Mouse (Mus musculus) heart, adult 2 months (tissue): ENCODE results near the gene Ylpm1. TPM values are rescaled to one million over a fixed set of nuclear protein-coding genes. Genes with fewer than 3 reads are reported as not detected.

Experiments
- DNase-seq, 2 experiments: peaks; one replicate each; pipeline ENCODE4 v3.0.0; 2021
- H3K27ac ChIP-seq: fragments of 200-600 bp; 2 replicates; pipeline ENCODE4 v1.8.1; 2022
- H3K27me3 ChIP-seq: fragments of 200-500 bp; 2 replicates; pipeline ENCODE4 v1.6.1; 2012; ENCODE audit warnings: mild to moderate bottlenecking, low read length, inconsistent platforms, mixed read lengths; ENCODE audit not compliant: control insufficient read depth, insufficient read depth
- H3K36me3 ChIP-seq: fragments of 200-500 bp; 2 replicates; pipeline ENCODE4 v1.6.1; 2012; ENCODE audit warnings: low read length, inconsistent platforms; ENCODE audit not compliant: control insufficient read depth, insufficient read depth
- H3K4me1 ChIP-seq: fragments of 200-500 bp; 2 replicates; pipeline ENCODE4 v1.6.1; 2011; ENCODE audit warnings: low read length; ENCODE audit not compliant: control insufficient read depth, insufficient read depth
- H3K4me3 ChIP-seq: fragments of 200-600 bp; 2 replicates; pipeline ENCODE4 v1.8.1; 2022
- H3K79me2 ChIP-seq: fragments of 200-500 bp; replicated peaks from 2 replicates; pipeline ENCODE4 v1.6.1; 2012; ENCODE audit warnings: mild to moderate bottlenecking, inconsistent platforms, low read length, moderate library complexity, mixed read lengths; ENCODE audit not compliant: control insufficient read depth, insufficient read depth
- H3K9ac ChIP-seq: fragments of 200-500 bp; 2 replicates; pipeline ENCODE4 v1.6.1; 2012; ENCODE audit warnings: low read depth, mild to moderate bottlenecking, control low read depth, inconsistent platforms, low read length, mixed read lengths
- CTCF ChIP-seq: fragments of 200-600 bp; IDR thresholded peaks from 2 replicates; pipeline ENCODE4 v1.8.1; 2022; ENCODE audit warnings: antibody characterized with exemption, mild to moderate bottlenecking, moderate library complexity
- EP300 ChIP-seq: fragments of 200-500 bp; IDR thresholded peaks from 2 replicates; pipeline ENCODE4 v1.6.1; 2011; ENCODE audit warnings: low read depth, low read length, control low read depth; ENCODE audit not compliant: insufficient read depth
- POLR2A ChIP-seq: fragments of 200-500 bp; IDR thresholded peaks from 2 replicates; pipeline ENCODE4 v1.6.1; 2011; ENCODE audit warnings: mild to moderate bottlenecking, low read depth, low read length, control low read depth; ENCODE audit not compliant: insufficient read depth
- WGBS: fragments of 180-500 bp; shearing (Covaris S2); methylation state at CpG from one replicate; pipeline ENCODE4 v1.1.7; 2018; 5-methylcytosine and 5-hydroxymethylcytosine counted together
- intact Hi-C: fragments of 180-260 bp; cut with DNase I; formaldehyde crosslinking; loops from one replicate; pipeline ENCODE4 v1.15.1; 2025
- polyA plus RNA-seq: library from polyadenylated mRNA; depleted of rRNA; stranded (reverse); fragments of >200 nt; gene quantifications from 2 replicates; pipeline ENCODE4 v1.2.3, GENCODE M21; 2012
- total RNA-seq, 2 experiments: library from RNA; stranded (reverse); gene quantifications; 2 replicates each; pipeline ENCODE4 v1.2.3; 2021

Gene Ylpm1
- total and polyA plus RNA-seq, 3 experiments: 9.3 to 26.8 (median 26.7) TPM

GRCm38 (mm10) chr12:85084257-85084656, 88.1 kb downstream of the Ylpm1 start:
- DNase-seq: no peak
- no peaks in the 10 kb centered on the region for H3K79me2 ChIP-seq
- no peaks in the 10 kb centered on the region for H3K27me3 ChIP-seq
- no peaks in the 10 kb centered on the region for H3K4me1 ChIP-seq
- H3K36me3 ChIP-seq: no peaks in the 10 kb centered on the region
- 53% methylated on average over 2 of the region's 2 CpGs for WGBS
- no peak overlapping the region for H3K4me3 ChIP-seq
- H3K27ac ChIP-seq: no peak overlapping the region
- intact Hi-C loops: no loop called here
- TF ChIP-seq CTCF: no peak
- no peak for TF ChIP-seq POLR2A
- TF ChIP-seq EP300: no peak
- H3K9ac ChIP-seq: no peak overlapping the region

GRCm38 (mm10) chr12:85084941-85085340, 88.8 kb downstream of the Ylpm1 start:
- H3K4me3 ChIP-seq: no peak overlapping the region
- no peaks in the 10 kb centered on the region for H3K36me3 ChIP-seq
- DNase-seq: no peak
- intact Hi-C loops: no loop called here
- H3K4me1 ChIP-seq: no peaks in the 10 kb centered on the region
- H3K9ac ChIP-seq: no peak overlapping the region
- no peak overlapping the region for H3K27ac ChIP-seq
- H3K79me2 ChIP-seq: no peaks in the 10 kb centered on the region
- WGBS: 66% methylated on average over 4 of the region's 4 CpGs
- no peaks in the 10 kb centered on the region for H3K27me3 ChIP-seq
- no peak for TF ChIP-seq POLR2A
- TF ChIP-seq EP300: no peak
- no peak for TF ChIP-seq CTCF

- H3K27me3 ChIP-seq: no peaks in the 10 kb centered on the region
- no peak overlapping the region for H3K4me3 ChIP-seq
- WGBS: 94% methylated on average over 12 of the region's 12 CpGs
- TF ChIP-seq POLR2A (no peak), CTCF (no peak), EP300 (no peak)
- H3K79me2 ChIP-seq: no peaks in the 10 kb centered on the region
- no peak for DNase-seq
- no peak overlapping the region for H3K27ac ChIP-seq
- H3K9ac ChIP-seq: no peak overlapping the region
- H3K4me1 ChIP-seq: no peaks in the 10 kb centered on the region
- intact Hi-C loops: no loop called here
- H3K36me3 ChIP-seq: no peaks in the 10 kb centered on the region
Measured at GRCm38 (mm10) chr12:85087845-85088244, 91.7 kb downstream of the Ylpm1 start.

- H3K4me3 ChIP-seq: no peak overlapping the region
- no peaks in the 10 kb centered on the region for H3K79me2 ChIP-seq
- 77% methylated on average over 3 of the region's 3 CpGs for WGBS
- H3K27me3 ChIP-seq: no peaks in the 10 kb centered on the region
- H3K36me3 ChIP-seq: no peaks in the 10 kb centered on the region
- intact Hi-C loops: loop anchor here (5.0 kb wide), 1 partner anchor 51 kb away; no protein-coding TSS in a partner anchor
- H3K9ac ChIP-seq: no peak overlapping the region
- no peak overlapping the region for H3K27ac ChIP-seq
- no peak for DNase-seq
- no peaks in the 10 kb centered on the region for H3K4me1 ChIP-seq
- TF ChIP-seq CTCF (no peak), EP300 (no peak), POLR2A (no peak)
Measured at GRCm38 (mm10) chr12:85091190-85091589, 95.1 kb downstream of the Ylpm1 start.

- peak; percentile 61 to 76 for DNase-seq
- Histone ChIP-seq H3K4me1 (no peaks in the 10 kb centered on the region), H3K36me3 (no peaks in the 10 kb centered on the region), H3K27me3 (no peaks in the 10 kb centered on the region), H3K27ac (no peak overlapping the region), H3K79me2 (no peaks in the 10 kb centered on the region), H3K4me3 (no peak overlapping the region), H3K9ac (no peak overlapping the region)
- 9% methylated on average over 3 of the region's 3 CpGs for WGBS
- TF ChIP-seq EP300 (no peak), CTCF (peak; percentile 89)
- intact Hi-C loops: loop anchor here (1.0 to 5.0 kb wide), 2 partner anchors 50 to 212 kb away; no protein-coding TSS in a partner anchor
Measured at GRCm38 (mm10) chr12:85092214-85092613, 96.1 kb downstream of the Ylpm1 start.

- H3K27ac ChIP-seq: peak overlapping the region; percentile 36
Measured at GRCm38 (mm10) chr12:85094010-85094409, 97.9 kb downstream of the Ylpm1 start.

More at GRCm38 (mm10) chr12:85094010-85094409, 97.9 kb downstream of the Ylpm1 start:
- 20% methylated on average over 14 of the region's 14 CpGs for WGBS
- DNase-seq: peak; percentile 72 to 73
- H3K79me2 ChIP-seq: no peaks in the 10 kb centered on the region
- no peak overlapping the region for H3K4me3 ChIP-seq
- H3K9ac ChIP-seq: no peak overlapping the region
- H3K4me1 ChIP-seq: no peaks in the 10 kb centered on the region
- intact Hi-C loops: loop anchor here (5.0 kb wide), 1 partner anchor 48 kb away; no protein-coding TSS in a partner anchor
- no peaks in the 10 kb centered on the region for H3K36me3 ChIP-seq
- no peaks in the 10 kb centered on the region for H3K27me3 ChIP-seq
- no peak for TF ChIP-seq POLR2A
- TF ChIP-seq CTCF: no peak
- TF ChIP-seq EP300: no peak
